Mouse (Mus musculus) layer of hippocampus, postnatal 10 days (tissue): Measurements from ENCODE around the gene Tdrd7. TPM values are rescaled to one million over a fixed set of nuclear protein-coding genes. Genes with fewer than 3 reads are reported as not detected.
A peak's percentile ranks its signal among the peaks of the same experiment; 100 is the strongest.

Experiments used
- DNase-seq, 2 experiments: peaks; one replicate each; pipeline ENCODE4 v3.0.0; 2021; ENCODE audit warnings: low spot score in 2 of 2
- total RNA-seq, 2 experiments: library from RNA; stranded (reverse); gene quantifications; 2 replicates each; pipeline ENCODE4 v1.2.3; 2021

The Tdrd7 gene
- total RNA-seq, 2 experiments from 2014 or later, result 25.2 to 32.7 TPM

DNA sequence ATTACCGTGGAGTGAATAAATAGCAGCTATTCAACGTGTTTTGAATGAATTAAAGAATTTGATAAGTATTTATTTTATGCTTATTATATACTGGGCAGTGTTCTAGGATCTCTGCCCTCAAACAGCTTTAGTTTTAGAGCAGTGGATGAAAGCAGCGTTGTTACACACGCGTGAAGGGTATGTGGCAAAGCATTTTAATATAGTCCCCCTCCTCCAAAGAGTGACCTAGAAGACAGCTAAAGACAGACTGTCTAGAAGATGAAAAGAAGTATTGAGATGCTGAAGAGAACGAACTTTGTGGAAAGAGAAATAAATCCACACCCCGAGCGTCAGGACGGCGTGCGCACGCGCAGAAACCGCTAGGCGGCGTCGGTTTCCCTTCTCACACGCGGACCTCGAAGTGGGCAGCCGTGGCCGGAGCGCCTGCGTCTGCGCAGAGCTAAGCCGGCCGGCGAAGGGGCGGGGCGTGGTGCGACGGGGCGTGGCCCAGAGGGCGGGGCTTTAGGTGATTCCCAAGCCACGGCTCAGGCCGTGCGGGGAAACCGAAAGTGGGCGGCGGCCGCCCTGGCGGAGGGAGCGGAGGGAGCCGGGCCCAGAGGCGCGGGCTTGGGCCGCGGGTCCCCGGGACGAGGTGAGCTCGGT is 6.8 kb downstream of the Tdrd7 start:
- DNase-seq, result peak; percentile 99

DNA sequence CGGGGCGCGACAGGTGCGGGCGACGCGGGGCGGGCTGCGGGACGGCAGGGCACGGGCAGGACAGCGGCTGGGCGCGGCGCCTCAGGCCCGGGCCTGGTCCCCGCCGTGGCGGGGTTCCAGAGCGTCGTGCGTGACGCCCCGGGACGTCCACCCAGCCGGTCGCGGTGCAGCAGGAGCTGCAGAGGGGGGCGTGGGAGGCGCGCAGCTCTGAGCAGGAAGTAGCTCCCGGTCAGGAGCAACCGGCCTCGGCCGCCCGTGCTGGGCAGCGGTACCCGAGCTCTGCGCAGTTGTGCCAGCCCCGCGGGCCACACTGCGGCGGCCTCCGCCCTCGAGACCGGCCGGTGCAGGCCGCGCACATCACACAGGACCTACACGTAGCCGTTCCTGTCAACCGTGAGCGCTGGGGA is 7.3 kb downstream of the Tdrd7 start:
- DNase-seq, result no peak

DNA sequence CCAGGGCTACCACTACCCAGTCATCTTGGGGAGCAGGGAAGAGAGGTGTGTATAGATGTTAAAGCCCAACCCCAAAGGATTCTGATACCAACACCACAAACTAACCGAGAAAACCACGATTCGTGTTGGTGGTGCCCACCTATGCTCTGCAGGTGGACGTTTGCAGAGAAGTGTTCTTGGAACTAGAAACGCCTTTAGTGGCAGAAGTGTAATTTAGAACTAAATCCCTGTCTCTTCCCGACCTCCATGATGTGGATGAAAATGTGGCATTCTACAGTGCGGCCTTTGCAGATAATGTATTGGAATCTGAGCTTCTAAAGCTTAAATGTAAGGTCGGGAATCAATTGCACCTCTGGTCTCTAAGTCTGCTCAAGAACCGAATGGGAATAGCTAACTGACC is 7.8 kb downstream of the Tdrd7 start:
- DNase-seq, result no peak

DNA sequence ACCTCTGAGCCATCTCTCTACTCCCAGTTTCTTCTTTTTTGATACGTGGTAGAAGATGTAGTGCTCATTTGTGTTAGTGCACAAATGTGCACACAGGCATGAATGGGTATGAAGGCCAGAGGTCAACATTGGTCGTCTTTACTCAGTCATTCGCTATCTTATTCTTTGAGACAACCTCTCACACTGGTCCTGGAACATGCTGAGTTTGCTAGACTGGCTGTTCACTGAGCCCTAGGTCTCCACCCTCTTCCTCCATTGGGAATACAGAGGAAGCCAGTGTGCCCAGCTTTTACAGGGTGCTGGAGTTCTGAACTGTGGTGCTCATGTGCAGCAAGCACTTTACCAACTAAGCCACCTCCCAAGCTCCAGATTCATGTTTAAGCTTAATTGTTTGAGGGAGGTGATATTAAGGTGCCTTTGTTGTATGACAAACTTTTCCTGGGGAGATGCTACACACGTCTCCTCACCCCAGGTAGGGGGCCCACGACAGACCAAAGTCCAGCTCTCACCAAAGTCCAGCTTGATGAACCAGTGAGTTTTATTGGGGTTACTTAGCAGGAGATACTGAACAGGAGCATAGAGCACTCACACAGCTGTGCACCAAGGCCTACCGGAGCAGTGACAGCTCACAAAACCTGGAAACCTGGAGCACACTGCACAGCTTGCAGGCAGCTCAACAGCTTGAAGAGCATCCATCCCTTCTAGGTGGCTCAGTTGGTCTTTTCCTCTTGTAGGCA is 12.0 kb downstream of the Tdrd7 start:
- no peak for DNase-seq

DNA sequence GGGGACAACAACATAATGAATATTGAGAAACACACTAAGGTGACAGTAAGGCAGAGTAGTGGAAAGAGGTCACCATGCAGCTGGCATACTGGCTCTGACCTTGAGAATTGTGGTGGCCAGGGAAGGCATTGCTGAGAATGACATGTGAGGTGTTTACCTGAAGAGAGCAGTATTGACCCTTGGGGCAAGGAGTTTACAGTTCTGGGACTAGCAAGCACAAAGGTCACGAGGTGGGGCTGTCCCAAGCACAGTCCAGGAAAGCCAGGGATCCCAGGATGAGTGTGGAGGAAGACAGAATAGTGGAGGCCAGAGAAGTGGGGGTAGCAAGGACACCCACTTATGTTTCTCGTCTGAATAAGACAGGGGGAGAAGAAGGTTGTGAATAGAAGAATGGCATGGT is 14.8 kb downstream of the Tdrd7 start:
- DNase-seq, result no peak

DNA sequence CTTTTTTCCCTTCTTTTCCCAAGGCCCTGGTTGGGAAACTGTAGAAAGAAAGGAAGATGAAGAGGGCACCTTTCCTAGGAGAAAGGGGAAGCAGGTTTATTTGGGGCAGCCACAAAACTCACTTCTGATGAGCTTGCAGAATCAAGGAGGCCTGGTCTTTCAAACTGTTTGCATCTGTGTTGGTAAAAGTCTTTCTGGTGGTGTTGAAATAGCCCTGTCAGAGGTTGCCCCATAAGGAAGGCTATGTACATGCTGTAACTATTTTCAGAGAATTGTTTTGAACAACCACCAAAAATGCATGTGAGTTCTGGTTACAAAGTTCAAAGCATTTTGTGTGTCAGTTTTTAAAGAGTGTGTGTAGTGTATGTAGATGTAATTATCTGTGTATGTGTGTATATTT is 15.9 kb downstream of the Tdrd7 start:
- no peak for DNase-seq

DNA sequence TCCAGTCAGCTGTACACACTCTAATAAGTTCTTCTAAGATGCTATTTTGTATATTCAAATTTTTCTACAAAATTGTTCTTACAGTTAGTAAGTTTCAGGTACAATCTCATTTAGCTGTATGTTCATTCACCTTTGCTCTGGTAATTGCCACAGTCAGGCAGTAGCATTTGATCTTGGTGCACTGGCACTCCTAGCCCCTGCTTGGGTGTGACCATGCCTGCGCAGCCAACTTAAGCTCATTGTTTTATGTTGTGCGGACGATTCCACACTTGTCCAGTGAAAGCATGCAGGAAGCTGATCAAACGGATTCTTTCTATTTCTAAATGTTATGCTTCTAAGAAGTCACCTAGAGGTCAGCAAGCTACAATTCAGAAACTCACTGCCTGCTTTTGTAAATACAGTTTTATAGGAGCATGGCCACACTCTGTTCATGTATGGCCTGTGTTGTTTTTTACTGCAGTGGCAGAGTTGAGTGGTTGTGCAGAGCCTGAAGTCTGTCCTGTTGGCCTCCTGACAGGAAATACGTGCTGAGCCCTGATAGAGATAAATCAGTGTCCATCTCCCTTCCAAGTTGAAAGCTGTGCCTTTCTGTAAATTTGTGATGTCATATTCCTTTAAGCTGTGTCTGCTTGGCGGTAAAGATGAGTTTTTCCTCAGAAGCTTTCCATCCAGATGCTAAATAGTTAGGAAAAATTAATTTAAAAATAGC is 25.4 kb downstream of the Tdrd7 start:
- no peak for DNase-seq

DNA sequence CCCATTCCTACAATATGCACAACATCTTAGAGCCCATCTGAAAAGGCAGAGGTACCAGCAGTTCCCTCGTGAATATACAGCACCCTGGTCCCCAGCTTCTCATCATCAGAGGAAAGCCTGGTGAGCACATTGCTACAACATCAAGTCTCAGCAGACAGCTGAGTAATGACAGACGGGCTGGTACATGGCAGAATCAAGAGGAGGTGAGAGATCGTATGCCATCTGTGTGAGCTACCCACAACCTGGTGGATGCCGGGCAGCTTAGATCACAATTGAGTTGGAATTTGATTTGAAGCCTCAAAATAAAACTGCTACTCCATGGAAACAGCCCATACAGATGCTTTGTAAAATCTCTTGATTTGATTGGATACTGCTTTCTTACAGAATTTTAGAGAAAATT is 33.4 kb downstream of the Tdrd7 start:
- DNase-seq, result peak; percentile 15 to 27

DNA sequence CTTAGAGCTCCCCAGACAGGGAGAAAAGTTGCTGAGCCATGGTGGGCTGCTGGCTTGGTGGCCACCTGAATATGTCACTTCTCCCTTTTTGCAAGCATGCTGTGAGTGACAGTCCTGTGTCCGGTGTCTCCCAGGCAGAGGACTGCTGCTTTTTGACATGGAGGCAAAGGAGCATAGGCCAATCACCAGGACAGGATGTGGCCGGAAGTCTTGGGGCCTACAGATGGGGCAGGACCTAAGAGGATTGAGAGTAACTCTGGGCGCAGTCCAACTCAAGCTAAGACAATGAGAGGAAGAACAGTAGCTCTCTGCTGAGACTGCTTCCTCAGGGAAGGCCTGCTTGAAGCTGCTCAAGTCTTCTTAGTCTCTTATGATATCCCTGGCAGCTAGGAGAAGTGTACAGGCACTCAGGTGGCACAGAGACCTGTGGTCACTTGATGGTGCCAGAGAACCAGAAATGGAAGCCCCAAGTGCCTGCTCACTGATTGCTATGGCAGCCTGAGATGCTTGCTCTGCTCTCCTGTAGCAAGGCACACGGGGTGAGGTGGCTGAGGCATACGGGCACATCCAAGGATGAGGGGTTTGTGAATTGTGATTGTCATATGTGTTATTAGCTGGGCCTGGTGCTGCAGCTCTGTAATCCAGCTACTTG is 43.1 kb downstream of the Tdrd7 start:
- no peak for DNase-seq

DNA sequence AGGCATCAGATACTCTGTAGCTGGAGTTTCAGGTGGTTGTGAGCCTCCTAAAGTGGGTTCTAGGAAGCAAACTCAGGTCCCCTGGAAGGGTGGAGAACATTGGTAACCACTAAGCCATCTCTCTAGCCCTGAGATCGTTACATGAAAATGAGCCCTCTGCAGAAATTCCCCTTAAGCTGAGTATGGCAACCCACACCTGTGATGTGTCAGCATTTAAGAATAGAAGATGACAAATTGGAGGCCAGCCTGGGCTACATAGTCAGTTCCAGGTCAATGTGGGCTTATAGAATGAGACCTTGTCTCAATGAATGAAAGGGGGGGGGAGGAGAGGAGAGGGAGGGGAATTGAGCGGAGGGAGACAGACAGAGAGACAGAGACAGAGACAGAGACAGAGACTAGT is 46.6 kb downstream of the Tdrd7 start:
- no peak for DNase-seq

DNA sequence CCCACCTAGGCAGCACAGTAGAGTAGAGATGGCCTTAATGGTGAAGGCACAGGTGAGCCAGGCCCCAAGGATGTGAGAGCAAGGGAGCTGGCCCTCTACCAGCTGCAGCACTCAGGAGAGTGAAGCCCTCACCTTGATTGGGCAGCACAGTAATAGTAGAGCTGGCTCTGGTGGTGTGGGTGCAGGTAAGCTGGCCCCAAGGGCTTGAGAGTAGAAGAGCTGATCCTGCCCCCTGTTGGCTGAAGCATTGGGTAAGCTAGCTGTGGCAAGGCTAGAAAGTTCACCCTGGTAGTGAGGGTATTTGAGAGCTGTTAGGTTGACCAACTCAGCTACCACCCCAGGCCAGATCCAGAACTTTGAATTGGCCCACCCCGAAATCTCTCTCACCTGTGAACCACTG is 50.5 kb downstream of the Tdrd7 start:
- no peak for DNase-seq

DNA sequence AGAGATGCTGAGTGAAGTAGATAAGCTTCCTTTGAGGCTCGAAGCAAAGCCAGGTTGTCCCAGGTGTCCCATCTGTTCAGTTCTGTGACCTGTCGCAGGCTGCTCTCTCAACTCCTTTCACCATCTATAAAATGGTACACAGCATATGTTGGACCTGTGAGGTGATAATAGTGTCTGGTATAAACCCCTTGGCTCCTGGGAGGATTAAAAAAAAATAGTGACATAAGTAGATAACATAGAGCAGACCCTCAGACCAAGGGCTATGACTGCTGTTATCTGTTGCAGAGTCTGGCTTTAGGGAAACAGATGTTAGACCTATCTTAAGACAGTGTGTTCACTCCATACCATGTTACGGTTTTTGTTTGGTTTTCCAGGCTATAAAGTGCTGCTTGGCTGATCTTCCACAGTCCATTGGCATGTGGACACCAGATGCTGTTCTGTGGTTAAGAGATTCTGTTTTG is 57.9 kb downstream of the Tdrd7 start:
- DNase-seq, result no peak

DNA sequence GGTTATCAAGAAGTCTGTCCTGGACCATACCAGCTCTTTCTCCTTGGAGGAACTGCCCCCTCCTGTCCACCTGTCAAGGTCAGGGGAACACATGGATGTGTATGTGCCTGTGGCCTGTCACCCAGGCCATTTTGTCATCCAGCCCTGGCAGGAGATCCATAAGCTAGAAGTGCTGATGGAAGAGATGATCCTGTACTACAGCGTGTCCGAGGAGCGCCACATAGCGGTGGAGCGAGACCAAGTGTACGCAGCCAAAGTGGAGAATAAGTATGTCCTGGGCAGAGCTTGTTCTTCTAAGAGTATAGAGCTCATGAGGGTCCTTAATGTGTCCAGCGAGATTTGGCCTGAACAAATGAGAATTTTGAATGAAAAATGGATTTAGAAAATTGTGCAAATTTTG is 60.8 kb downstream of the Tdrd7 start:
- DNase-seq, result peak; percentile 44 to 55

DNA sequence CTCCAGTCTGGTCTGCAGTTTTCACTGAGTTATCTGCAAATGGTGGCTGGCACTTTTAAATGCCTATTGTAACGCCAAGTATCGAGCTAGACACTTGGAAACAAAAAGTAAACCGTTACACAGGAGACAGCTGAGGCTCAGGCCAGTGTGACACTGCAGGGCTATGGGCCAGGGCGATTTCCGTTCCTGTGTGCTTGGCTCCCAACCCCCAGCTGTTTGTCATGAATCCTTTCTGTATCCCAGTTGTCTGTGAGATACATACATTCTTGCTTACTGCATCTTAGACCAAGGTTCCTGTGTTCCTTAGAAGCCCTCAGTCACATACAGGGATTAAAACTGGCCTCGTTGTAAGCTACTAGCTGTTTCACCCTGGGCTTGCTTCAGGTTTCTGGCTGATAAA is 63.1 kb downstream of the Tdrd7 start:
- DNase-seq, result no peak

DNA sequence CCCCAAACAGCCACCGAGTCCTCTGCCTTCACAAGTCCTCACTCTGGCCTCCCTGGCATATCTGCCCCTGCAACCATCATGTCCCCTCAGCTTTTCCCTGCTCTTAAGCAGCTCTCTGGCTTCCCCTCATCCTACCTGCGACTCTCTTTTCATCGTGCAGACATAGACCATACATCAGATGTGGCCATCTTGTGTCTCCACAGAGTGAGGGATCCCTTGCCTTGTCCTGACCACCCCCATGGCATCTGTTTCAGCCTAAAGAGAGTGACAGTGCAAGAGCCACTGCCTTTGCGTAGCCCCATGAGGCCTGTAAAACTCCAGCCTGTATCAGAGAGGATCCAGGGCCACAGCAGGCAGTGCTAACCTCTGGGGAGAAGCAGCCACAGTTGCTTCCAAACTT is 63.6 kb downstream of the Tdrd7 start:
- no peak for DNase-seq

DNA sequence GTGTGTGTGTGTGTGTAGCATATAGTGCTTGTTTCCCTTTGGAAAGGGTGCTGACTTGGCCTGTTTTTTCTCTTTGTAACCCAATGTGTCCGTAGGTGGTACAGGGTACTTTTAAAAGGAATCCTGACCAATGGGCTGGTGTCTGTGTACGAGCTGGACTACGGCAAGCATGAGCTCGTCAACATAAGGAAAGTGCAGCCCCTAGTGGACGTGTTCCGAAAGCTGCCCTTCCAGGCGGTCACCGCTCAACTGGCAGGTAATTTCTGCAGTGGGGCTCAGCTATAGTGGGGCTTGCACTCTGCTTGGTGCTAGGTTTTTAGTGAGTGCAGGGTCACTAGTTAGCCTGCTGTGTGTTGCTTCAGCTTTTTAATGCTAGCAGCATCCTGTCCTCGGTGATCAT is 64.4 kb downstream of the Tdrd7 start:
- peak in 1 of 2 experiments; percentile 42 for DNase-seq

DNA sequence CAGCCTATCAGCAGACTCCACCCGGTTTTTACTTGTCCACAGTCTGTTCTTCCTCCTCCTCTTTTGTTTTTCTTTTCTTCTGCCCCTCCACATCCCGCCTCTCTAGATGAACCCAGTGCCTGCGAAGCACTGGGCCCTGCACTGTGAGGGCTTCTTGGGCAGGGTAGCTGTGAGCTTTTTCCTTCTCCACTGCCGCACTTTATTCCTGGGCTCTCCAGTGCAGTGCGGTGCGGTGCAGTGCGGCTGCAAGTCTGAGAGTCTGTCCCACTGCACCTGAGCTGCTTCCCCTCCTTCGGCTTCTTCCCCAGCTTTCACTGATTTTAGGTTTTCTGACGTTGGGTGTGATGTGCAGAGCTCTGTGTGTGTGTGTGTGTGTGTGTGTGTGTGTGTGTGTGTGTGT is 67.3 kb downstream of the Tdrd7 start:
- DNase-seq, result no peak

DNA sequence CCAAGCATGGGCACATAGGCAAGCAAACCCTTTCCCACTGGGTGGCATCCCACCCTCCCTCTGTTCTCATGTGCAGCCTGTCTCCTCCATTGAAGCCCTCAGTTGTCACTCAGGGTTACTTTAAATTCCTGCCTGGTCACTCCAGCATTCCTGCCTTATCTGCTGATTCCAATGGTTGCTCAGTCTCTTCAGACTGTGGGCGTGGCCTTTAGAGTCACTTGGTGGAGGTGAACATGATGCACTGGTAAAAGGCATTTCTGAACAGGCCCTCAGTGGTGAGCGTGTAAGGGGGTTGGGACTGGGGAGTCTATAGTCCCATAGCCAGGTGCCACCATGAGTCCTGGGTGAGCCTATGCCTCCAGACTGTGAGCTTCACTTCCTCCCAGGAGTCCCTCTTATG is 68.1 kb downstream of the Tdrd7 start:
- no peak for DNase-seq

DNA sequence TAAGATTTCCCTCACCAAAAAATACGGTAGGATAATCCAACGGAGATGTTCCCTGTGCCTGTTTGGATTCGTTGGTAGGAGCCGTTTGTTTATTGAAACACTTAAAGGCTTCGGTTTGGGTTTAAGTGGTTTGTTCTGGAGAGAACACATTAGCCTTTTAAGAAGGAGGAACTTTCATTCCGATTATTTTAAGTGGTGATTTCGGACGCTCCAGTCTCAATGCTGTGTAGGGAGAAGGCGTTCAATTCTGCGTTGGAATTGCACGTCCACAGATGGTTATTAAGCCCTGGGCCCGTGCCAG is 73.4 kb downstream of the Tdrd7 start:
- no peak for DNase-seq

DNA sequence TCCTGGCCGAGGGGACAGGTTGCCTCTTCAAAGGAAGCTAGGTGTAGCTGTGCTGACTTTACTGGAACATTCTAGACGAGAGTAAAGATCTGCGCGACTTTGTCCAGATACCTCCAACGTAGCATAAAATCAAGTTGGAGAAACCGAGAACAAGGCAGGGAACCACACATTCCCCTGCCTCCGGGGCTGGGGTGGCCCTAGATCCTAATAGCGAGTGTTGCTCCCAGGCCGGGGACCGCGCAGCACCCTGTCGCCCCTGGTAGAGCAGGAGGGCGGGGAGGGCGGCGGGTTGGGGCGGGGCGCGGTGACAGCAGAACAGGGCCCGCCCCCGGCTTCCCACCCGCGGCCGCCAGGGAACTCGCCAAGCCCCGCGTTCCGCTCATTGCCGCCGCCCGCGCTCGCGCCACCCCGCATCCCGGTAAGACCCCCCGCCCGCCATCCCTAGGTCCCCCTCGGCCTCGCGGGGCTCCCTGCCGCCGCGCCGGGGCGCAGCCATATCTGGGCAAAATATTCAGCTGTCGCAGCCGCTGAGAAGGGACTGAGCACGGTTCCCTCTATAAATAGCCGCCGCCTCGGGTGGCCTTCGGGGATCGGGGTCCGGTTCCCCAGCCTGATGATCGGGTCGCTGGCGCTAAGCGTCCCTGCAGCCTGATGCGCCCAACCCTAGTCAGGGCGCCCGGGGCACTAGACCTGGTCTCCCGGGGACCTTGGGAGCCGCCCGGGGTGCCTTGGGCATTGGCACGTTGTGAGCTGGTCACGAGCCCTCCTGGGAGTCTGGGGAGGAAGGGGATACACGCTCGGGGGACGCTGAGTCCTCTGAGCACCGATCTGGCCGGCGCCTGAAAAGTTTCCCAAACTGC is 74.0 kb downstream of the Tdrd7 start, which contains the start of gene Tmod1:
Gene Tmod1, plus strand, starts transcription at position 44 of the 860 bp plus-strand sequence.
- peak; percentile 46 to 63 for DNase-seq

DNA sequence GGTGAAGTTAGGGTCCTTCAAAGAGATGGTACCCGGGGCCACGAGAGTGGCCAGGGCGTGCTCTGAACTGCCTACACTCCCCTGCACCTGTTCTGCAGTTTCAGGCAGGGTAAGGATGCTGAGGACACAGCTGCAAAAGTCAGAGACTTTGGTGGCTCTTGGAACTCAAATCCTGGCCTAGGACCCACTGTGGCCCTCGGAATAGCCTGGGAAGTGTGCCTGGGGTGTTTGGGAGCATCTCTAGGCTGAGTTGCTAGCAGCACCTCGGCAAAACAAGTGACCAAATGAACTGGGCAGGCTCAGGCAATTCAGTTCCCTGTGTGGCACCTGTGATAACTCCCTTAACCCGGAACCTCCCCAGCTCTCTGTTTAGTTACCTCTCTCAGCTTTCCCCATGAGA is 74.8 kb downstream of the Tdrd7 start:
- DNase-seq, result no peak
